Mouse (Mus musculus) retina, embryonic 14.5 days (tissue): ENCODE data around the gene Prss30.
"Not testable (repeated sequence)": the region's sequence is repeated elsewhere in the genome, so short reads cannot be mapped to it uniquely, and the experiment has no call there.

Experiments used
- DNase-seq: peaks from one replicate; pipeline ENCODE4 v3.0.0-alpha.2; 2015; ENCODE audit warnings: low spot score

The Prss30 gene

DNA sequence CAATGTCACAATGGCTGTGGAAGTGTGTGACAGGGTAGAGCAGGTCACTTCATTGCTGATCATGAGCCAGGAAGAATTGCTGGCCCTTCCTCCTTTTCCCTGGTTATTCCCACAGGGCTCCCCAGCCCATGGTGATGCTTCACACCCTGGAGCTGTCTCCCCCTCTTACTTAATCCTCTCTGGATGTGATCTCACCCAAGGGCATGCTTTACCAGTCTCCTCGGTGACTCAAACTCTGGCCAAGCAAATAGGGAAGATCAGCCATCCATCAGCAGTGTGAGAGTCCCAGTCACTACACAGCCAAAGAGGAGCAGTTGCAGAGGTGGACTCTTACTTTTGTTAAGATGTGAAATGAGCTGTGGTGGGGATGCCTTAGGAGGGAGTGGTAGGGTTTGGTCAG is 4.6 kb upstream of the Prss30 start:
- DNase-seq: no peak

DNA sequence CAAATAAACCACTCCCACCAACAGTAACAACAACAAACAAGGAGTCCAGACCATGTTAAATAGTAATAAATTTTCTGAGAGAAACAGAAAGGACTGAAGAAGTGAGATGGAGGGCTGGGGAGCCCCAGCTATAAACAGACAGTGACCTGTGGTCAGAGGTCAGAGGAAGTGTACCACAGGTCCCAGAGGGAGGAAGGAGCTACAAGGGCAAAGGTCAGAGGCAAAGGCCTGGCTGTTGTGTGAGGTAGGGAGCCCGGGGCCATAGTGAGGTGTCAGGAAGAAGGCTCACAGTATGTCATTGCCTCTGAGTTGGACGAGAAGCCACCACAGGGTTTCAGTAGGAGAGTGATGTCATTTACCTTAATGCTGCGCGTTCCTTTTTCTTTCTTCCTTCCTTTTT is 2.5 kb upstream of the Prss30 start:
- no peak for DNase-seq

DNA sequence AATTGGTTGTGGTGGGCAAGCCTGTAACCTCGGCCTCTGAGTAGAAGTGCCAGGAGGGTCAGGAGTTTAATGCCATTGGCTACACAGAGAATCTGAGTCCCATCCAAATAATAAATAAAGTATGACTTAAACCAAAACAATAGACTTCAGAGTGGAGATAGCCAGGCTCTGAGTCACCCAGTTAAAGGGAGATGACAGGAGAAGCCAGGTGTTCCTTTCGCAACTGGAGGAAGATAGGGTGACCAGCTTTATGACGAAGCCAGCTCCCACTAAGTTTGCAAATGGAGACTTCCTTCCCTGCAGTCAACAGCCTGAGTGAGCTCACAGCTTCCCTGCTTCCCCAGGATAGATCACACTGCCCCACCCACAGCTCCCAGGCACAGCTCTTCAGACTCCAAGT is 895 bp downstream of the Prss30 start:
- DNase-seq: no peak

DNA sequence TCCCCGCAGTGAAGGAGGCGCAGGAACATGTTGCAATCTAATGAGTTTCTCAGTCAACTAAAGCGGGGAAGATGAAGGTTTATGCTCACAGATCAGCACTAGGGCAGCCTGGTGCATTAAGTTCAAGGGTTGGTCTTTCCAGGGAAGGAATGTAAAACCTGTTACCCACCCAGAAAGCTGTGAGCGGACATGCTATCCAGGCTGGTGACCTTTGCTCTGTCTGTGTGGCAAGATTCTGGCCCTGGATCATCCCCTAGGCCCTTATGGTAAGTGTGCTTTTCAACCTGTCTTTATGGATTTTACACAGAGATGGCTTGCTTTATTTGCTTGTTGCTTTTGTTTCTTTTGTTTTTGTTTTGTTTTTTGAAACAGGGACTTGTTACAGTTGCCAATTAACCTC is 3.7 kb downstream of the Prss30 start:
- no peak for DNase-seq

DNA sequence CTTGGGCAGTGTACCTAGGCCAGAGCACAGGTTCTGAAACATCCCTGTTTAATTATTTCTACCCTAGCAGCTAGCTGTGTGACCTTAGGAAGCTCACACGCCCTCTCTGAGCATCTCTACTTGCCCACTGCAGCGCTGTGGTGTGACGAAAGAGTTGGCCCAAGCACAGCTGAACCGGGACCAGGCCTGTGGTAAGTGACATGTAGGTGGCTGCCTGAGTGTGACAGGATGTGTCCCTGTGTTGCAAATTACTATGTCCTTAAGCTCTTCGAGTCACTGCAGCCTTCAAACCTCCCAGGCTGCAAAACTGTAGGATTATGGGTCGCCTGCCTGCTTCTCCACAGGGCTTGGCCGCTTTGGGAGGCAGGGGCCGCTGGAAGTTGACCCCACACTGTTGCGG is 9.1 kb downstream of the Prss30 start:
- no peak for DNase-seq

DNA sequence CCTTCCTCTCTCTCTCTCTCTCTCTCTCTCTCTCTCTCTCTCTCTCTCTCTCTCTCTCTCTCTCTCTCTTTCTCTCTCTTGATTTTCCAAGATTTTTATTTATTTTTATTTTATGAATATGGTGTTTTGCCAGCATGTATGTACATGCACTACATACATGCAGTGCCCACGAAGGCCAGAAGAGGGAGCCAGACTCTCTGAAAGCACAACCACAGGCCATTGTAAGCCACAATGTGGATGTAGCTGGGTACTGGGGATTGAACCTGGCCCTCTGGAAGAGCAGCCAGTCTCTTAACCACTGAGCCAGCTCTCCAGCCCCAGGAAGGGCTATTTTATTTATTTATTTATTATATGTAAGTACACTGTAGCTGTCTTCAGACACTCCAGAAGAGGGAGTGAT is 11.1 kb downstream of the Prss30 start:
- peak; percentile 79 for DNase-seq

DNA sequence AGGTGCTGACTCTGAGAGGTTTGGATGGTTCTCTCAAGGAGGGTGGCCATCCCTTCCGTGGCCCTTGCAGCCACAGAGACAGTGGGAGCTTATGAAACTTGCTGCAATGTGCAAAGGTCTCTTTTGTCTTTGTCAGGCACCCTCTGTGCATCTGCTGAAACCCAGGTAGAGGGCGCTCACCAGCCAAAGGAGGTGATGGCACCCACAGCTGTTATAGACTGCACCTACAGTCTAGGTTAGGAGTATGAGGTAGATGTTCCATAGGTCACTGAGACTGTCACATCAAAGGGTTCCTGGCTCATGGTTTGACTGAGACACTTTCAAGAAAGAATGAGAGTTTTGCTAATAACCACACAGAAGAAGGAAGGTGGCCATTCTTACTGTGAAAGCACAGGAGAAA is 11.6 kb downstream of the Prss30 start:
- DNase-seq: no peak

DNA sequence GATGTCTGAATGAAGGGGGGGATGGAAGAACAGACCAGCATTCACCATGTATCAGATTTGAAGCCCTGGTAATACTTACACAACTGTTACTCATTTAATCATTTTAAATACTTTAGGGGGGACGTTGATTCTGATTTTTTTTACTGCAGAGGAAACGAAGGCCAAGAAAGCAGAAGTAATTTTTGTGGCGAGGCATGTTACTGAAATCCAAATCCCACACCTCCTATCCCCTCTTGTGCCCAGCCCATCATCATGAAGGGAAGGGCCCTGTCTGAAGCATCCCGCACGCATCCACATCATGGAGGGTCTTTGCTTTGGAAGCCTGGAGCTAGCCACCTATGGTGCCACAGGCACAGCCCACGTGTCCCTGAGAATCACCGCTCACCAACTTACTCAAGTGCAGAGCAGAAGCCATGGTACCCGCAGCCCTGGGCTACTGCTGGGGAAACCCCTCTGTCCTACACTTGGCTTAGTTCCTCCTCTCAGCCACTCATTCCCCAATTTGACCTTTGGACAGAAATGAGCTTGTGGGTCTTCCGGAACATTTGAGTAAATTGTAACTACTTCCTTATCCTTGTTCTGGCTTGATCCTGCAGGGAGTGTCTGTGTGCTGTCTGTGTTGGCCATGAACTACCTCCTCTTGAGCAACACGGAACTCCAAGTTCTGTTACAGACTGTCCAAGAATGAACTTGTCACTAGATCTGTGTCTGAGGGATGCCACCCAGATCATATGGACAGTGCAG is 13.5 kb downstream of the Prss30 start:
- no peak for DNase-seq

DNA sequence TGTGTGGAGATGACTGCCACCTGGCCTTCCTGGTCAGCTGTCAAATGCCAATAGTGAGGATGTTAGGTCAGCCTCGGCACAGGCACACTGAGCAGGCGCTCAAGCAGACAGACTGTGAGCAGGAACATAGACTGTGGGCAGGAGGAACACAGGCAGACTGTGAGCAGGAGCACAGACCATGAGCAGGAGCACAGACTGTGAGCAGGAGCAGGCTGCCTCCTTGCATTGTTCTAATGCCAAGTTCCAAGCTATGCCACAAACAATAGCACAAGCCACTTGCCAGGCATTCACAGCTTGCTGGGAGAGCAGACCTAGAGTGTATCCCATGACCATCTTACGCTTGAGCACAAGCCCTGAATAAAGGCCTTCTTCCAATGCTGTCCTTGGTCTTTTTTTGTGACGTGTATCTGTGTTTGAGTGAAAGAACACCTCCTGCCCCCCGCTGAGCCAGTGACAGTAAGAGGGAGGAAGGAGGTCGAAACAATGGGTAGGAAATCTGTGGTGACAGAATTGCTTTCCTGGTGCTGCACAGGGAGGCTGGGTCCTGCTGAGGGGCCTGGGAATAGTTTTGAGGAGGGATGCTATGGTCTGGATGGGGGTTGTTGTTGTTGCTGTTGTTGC is 14.5 kb downstream of the Prss30 start:
- peak; percentile 20 for DNase-seq

DNA sequence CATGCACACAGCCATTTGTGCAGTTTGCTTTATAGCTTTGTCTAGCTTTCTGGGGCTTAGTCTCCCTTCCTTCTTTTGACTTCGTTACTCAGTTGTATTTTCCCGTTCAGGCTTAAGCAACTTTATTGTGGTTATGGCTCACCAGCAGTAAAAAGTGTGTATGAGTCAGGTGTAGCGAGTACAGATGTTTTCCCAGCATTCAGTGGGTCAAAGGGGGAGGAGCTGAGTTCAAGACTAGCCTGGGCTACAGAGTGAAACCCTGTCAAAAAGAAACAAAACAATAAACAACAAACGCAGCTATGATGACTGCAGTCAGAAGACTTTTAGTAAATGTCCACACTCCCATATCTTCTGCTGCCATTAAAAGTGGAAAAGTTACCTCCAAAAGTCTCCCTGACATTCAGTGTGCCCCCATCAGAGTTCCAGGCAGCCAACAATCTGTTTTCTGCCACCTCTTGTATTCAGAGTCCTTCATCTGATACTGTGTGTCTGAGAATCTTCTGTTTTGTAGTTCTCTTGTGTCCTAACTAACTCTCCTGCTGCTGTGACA is 18.7 kb downstream of the Prss30 start:
- no peak for DNase-seq

DNA sequence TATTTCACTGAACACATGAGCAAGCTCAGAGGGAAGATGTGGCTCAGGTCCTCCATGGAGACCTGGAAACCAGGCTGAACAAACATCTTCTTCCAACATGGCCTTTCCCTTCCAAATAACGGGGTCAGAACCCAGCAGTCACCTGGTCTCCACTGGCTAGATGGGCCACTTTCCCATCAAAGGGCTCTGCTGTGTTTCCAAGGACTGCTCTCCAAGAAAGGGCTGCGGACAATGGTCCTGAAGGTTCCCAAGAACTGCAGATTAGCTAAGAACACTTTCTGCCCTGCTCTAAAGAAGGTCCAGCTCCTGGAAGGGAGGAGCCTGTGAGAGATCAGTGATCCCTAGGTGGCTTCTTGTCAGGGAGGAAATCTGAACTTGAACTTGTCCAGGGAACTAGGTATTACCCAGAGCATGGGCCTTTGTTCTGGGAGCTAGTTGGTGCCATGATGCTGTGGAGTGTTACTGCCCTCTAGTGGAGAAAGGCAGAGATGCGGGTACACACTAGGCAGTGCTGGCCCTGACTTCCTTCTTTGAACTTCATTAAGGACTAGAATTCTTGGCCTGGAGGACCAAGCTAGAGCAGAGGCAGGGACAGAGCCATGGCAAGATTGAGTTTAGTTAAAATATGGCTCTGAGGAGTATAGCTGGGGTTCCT is 20.2 kb downstream of the Prss30 start:
- peak; percentile 95 for DNase-seq

DNA sequence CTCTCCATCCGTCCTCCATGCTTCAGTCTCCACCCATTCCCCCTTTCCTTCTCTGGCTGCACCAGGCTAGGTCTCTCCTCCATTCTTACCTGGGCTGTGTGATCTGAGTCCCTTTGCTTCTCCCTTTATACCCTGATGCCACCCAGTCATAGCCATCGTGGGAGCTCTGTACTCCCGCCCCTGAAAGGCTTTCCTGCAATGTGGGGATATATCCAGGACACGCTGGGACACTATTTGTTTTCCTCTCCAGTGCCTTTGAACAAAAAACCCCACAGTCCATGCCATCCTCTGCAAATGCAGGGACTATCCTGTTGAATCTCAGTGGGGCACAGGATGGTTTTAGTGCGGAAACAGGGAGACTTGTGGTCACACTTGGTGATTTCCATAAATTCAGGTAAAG is 25.2 kb downstream of the Prss30 start, which contains the start of gene Sbpl:
Gene Sbpl (minus strand): TSS at position 101 of the 400 bp plus-strand sequence.
- no peak for DNase-seq

DNA sequence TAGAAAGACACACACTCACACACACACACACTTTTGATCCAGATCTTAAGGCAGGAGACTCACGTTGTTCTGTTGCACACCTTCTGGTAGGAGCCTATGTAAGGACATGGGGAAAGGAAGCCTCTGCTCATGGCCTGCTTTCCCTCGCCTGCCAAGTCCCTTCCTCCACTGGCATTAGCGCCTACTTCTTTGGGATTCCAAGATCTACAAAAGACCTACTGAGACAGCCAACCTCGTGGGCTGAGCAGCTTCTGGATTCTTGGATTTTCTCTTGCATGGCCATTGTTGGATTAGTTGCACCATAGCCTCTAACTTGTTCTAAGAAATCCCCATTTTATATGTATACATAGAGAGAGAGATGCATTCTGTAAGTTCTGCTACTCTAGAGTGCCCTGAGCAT is 29.5 kb downstream of the Prss30 start:
- not testable (repeated sequence) for DNase-seq

DNA sequence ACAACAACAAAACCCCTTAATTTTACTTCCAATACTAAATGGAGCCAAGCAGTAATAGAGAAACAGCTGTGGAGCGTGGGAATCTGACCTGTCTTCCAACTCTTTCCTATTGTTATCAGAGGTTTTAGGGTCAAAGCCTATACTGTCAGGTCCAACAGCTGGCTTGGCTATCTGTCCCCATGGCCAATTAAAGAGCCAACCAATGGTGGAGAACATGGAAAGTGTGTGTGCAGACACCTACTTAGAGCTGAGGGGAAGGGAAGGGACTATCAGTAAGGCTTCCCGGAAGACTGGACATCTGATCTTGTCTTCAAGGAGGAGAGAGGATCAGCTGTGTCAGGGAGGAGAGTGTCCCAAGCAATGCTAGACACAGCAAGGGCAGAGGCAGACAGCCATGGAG is 31.3 kb downstream of the Prss30 start:
- DNase-seq: no peak

DNA sequence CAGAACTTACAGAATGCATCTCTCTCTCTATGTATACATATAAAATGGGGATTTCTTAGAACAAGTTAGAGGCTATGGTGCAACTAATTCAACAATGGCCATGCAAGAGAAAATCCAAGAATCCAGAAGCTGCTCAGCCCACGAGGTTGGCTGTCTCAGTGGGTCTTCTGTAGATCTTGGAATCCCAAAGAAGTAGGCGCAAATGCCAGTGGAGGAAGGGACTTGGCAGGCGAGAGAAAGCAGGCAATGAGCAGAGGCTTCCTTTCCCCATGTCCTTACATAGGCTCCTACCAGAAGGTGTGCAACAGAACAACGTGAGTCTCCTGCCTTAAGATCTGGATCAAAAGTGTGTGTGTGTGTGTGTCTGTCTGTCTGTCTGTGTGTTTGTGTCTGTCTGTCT is 32.9 kb downstream of the Prss30 start:
- not testable (repeated sequence) for DNase-seq

DNA sequence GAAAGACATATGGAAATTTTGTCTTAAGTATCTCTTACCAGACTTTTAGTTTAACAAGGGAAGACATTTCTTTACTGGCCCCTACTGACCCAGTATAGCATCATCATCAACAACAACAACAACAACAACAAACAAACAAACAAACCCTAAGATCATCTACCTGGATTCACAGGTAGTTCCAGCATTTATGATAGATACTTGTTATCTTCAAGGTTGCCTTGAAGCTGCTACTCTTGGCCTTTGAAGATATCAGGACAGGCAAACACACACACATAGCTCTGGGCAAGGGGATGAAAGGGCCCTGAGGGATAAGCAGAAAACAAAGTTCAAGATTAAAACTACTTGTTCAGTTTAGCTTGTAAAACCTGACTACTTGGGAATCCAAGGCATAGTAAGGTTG is 39.0 kb downstream of the Prss30 start, which contains the start of gene Sbp:
Gene Sbp (plus strand): TSS at position 301 of the 400 bp plus-strand sequence.
- DNase-seq: no peak

DNA sequence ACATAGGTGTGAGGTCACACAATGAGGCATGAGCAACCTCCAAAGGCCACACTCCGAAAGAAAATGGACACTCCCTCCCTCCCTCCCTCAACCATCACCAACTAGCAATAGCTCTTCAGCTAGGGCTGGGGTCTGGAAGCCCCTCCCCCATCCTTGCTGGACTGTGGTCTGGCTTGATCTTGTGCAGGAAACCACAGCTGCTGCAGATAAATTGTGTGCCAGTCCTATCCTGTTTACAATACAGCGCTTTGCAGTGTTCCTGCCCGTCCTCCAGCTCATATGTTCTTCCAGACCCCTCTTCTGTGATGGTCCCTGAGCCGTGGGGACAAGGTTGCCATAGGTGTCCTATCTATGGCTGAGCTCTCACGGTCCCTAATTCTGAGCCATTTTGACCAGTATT is 49.2 kb downstream of the Prss30 start:
- DNase-seq: no peak

DNA sequence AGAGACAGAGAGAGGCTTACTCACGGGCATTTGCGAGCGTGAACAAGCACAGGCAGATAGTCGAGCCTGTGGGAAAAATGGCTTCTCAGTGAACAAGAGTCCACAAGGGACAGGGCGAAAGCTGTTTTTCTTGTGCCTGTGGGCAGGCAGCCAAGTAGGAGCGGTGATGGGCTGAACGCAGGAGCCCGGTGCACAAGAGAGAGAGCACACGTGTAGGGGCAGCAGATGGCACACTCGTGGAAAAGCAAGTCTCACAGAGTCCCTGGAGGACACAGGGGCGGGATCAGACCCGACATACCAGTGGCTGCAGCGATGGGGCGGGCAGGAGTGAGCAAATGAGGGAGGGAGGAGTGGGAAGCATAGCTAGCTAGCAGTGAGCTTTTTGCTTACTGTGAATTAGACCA is 55.3 kb downstream of the Prss30 start:
- DNase-seq: peak; percentile 79

DNA sequence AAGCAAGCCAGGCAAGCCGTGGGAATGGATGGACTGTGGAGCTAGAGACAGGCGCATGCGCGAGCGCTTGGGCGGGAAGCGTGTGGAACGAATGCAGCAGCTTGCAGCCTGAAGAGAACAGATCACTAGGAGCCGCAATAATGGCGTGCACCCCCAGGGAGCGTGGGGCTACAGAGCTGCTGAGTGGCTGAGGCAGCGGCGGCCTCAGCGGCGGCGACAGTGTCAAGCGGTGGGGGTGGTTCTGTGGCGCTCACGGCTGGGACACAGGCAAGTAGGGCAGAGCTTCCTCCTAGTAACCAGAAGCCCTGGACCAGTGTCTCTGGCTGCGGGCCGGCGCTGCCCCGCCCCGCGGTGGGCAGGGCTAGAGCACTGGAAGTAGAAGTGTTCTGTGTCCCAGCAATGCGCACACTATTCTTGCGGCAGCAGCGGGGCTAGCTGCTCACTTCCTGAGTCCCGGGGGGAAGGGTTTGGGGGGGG is 55.8 kb downstream of the Prss30 start:
- peak; percentile 92 for DNase-seq
